Mouse (Mus musculus) retina, adult 2 months (tissue): Measurements from ENCODE around the gene Vmn2r35.
"Not testable (repeated sequence)": the region's sequence is repeated elsewhere in the genome, so short reads cannot be mapped to it uniquely, and the experiment has no call there.

Source experiments
- DNase-seq: peaks from one replicate; pipeline ENCODE4 v3.0.0-alpha.2; 2012; ENCODE audit warnings: low read depth, low spot score

Gene Vmn2r35

DNA sequence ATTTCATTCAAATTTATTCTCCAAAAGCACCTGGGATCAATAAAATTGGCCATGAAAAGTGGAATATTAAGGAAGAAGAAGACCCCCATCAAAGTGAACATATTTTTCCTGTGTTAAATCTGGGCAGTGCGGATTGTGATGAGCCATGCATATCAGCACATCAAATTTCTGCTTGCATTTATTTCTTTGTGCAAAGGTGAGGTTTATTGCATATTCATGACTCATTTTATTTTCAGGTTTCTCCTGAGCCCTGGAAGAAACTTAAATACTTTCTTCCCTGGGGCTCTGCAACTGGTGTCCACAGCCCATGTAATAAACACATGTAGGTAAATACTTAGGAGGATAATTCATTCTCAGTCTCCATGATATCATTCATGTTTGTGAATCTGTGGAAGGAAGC is at the start of gene Vmn2r35:
Vmn2r35 (minus strand) TSS at position 101 of the 400 bp plus-strand sequence.
- not testable (repeated sequence) for DNase-seq

DNA sequence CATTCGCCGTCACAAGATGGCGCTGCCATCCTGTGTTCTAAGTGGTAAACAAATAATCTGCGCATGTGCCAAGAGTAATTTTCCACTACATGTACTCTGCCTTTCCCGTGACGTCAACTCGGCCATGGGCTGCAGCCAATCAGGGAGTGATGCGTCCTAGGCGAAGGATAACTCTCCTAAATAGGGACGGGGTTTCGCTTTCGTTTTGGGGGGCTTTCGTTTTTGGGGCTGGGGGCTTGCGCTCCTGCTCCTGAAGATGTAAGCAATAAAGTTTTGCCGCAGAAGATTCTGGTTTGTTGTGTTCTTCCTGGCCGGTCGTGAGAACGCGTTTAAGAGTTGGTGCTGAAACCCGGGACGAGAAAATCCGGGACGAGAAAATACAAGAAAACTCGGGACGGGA is 25.5 kb downstream of the Vmn2r35 start:
- not testable (repeated sequence) for DNase-seq
